Mouse (Mus musculus) embryo, embryonic 11.5 days (tissue): ENCODE data around the gene Pbld1.

Experiments
- DNase-seq: peaks from one replicate; pipeline ENCODE4 v3.0.0-alpha.2; 2012; ENCODE audit warnings: low read depth, low spot score

Pbld1 gene

DNA sequence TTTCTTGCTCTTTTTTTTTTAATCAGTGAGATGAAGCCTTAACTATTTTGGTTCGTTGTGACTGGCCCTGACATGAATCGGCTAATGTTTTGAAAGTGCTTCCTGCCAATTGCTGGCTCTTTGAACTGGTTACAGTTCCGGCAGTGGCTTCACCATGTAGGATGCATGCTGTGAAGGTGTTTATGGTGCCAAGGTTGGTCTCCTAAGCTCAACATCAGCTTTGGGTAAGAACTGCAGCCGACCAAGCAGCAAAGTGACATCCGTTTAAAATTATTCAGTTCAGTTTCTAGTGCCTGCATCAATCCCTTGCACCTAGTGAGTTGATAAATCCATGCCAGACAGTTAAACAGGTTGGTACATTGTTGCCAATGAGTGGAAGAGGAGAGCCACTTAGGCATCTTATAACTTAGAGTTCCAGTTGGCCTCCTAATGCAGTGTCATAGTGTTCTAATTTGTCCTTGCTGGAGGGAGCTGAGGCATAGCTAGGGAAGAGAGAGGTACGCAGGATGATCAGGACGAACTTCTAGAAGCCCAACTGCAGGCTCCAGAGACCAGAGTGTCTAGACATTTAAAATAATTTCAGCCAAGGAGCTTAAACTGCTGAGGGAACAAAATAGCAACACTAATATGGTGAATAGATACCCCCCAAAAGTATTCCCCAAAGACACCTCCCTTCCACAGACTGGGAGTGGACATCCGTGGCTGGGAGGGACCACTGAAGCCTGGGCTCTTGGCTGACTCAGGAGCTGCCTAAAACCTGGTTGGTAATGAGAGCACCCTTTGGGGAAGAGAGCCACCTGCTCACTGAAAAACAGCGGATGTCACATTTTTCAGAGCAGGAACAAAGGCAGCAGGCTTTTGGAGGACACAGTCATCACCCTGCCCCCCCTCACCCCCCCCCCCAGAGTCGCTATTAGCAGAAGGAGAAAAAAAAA lies 32.9 kb downstream of the Pbld1 start:
- DNase-seq, result no peak

DNA sequence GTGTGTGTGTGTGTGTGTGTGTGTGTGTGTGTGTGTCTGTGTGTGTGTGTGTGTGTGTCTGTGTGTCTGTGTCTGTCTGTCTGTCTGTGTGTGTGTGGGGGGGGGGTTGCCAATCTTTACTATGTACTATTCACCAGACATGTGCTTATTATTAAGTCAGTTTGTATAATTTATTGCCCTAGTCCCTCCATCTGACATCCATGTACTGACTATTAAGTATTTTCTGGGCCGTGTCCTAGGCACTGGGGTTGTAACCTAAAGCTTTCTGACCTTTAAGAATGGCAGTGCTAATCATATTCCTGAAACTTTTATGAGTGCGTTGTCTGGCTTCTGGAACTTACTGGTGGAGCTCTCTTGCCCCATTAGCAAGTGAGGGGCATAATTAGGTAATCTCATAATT lies 36.8 kb downstream of the Pbld1 start:
- DNase-seq, result no peak

DNA sequence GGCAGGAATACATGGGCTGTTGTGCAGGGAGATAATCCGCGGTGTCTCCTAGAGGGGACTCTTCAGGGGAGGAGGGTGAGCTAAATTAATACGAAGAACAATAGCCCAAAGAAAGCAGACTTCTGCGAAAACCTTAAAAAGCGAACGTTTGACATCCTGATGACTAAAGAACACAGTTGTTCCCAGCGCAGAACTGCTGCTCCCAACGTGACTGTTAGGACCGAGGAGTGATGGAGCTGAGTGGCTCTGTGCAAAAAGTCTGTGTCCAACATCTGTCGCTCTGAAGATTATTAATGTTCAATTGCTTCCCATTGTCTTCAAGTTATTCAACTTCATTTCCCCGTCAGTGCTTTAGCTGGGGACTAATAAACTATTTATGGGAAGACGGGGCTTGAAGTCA lies 38.2 kb downstream of the Pbld1 start:
- DNase-seq, result no peak

GRCm38 (mm10) chr10:63099521-63099920 lies 39.6 kb downstream of the Pbld1 start, which contains the start of gene Atoh7:
Atoh7 (plus strand) TSS chr10:63099651.
- no peak for DNase-seq

DNA sequence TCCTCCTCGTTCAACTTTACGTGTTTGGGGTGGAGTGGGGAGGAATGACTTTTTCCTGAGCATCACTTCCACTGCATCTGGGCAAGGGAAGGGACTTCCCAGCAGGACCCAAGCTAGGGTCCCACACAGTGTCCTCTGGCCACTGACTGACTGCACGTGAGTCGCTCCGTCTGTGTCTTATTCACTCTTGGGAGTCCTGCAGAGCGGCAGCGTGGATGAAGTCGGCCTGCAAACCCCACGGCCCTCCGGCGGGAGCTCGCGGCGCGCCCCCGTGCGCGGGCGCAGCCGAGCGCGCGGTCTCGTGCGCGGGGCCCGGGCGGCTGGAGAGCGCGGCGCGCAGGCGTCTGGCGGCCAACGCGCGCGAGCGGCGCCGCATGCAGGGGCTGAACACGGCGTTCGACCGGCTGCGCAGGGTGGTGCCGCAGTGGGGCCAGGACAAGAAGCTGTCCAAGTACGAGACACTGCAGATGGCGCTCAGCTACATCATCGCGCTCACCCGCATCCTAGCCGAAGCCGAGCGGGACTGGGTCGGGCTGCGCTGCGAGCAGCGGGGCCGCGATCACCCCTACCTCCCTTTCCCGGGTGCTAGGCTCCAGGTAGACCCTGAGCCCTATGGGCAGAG lies 40.1 kb downstream of the Pbld1 start:
- DNase-seq, result no peak

DNA sequence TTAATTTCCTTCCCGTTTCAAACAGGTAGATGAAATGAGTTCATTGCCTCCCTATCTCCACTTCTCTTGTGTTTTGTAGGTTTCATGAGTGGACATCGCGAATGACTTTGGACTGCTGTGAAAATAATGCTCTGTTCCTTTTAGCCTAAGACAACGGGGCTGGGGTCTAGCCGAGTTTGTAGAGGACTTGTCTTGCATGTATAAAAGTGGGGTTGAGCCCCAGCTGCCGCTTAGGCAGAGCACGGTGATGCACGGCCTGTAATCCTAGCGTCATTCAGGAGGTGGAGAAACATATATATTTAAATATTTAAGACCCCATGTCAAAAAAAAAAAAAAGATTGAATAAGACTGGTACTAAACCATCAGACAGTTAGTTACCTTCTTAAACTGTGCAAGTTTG lies 40.7 kb downstream of the Pbld1 start:
- DNase-seq, result no peak

DNA sequence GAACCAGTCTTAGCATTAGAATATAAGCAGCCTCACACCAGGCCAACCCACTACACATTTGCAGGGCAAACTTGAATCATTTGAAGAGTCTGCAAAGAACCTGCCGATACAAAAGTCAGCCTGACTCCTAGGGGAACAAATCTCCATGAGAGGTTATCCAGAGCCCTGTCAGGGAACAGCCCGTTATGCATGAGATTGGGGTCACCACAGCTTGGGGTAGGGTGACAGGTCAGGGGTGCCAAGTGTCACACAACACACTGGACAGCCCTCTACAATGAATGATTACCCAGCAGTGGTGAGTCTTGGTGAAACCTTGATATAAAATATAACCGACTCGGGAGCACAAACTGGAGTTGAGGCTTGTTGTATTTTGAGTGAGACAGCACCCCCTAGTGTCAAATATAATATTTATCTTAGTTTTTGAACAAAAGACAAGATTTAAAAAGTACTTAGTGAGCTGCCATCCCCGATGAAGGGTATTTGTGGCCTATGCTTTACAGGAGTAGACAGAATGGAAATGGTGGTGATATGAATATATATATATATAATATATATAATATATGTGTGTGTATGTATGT lies 53.2 kb downstream of the Pbld1 start:
- DNase-seq, result no peak

GRCm38 (mm10) chr10:63113716-63114360 lies 53.9 kb downstream of the Pbld1 start:
- no peak for DNase-seq

DNA sequence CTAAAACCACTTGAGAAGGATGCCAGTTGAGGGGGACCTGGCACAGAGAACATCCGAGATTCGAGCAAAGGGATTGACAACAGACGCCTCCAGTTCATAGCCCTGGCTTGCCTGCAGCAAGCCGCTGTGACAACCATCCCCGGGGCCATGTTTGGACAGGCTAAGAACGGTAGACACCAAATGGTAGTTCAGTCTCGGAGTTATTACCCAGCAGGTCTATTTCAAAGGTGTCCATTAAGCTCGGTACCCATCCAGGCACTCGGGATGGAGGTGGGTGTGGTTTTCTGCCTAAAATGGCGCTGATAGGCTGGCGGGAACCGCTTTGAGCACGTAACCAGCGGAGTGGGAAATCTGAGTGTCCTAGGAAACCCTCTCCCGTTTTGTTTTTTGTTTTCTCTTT lies 55.9 kb downstream of the Pbld1 start:
- DNase-seq, result no peak

GRCm38 (mm10) chr10:63116376-63116775 lies 56.4 kb downstream of the Pbld1 start:
- no peak for DNase-seq

- no peak for DNase-seq
Measured at GRCm38 (mm10) chr10:63117583-63117982, 57.6 kb downstream of the Pbld1 start.

DNA sequence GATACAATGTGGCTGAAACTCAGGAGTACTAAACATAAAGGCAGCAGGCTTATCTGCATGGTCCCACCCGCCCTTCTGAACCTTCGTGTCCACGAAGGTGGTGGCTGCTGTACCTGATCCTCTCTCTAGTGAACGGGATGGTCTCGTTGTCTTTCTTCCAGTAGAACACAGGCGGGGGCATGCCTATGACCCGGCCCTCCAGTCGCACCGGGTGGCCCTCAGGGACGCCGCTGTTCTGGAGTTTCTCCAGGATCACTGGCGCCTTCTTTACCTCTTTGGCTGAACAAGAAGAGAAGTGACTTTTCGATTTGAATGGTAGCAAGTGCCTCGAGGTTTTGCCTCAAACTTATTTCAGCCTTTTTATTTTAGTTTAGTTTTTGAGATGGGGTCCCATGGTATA lies 60.0 kb downstream of the Pbld1 start:
- DNase-seq, result no peak

DNA sequence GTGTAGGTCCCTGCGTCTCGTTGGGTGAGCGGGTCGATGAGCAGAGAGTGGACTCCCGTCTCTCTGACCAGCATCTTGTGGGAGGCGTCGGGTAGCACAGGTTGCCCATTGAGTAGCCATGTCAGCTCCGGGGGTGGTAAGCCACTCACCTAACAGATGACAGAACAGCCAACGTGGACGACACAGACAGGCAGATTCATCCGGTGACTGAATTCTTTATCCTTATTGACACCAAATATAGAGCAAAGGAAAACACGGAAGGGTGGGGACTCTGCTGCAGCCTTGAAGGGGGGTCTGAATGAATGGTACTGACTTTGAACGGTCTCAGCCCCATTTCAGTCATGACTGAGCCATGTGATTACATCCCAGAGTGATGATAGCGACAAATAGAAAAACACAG lies 62.0 kb downstream of the Pbld1 start:
- no peak for DNase-seq

DNA sequence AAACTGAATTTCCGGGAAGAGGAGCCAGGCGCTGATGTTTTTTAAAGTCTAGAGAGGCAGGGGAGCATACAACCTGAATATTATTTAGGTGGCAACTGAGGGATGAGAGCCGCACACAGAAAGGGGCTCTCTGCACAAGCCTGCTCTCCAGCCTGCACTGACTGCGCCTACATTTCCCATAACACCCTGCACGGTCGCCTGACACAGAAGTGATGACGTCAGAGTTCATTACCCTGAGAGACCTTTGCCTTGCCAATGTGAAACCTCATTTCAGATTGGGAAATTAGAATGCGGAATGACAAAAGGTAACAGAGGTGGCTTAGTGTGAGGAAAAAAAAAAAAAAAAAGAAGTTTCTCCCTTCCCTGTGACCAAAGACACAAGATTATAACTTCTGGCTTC lies 62.6 kb downstream of the Pbld1 start:
- no peak for DNase-seq

DNA sequence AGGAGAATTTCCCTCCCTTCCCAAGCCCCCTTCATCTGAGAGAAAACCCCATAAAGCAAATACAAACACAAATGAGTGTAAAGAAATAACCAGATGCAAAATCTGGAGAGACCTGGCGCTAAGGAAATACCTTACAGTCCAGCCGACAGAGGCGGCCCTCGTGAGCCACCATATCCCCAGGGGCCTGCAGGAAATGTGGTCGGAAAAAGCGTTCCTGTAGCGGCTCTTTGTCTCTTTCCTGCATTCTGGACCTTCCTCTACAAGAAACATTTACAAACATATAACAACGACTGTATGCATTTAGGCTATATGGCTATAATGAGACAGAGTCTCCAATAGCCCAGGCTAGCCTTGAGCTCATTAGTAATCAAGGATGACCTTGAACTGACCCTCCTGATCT lies 63.2 kb downstream of the Pbld1 start:
- no peak for DNase-seq

GRCm38 (mm10) chr10:63124016-63124415 lies 64.1 kb downstream of the Pbld1 start:
- no peak for DNase-seq

DNA sequence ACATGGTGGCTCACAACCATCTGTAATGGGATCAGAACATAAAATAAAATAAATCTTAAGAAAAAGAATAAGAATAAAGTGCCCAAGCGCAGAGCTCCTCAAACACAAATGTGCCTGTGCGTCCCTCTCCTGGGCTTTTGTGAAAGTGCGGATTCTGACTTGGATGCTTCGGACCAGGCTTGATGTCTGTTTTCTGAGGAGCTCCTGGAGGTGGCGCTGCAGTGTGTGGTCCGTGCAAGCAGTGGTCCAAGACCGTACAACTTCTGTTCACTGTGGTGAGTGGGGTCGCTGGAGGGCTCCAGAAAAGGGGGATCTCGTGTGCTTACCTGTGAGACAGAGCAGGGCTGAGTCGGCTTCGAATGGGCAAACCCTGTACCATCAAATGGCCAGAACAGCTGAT lies 65.4 kb downstream of the Pbld1 start:
- DNase-seq, result no peak

- DNase-seq, result no peak
Measured at GRCm38 (mm10) chr10:63126116-63126515, 66.2 kb downstream of the Pbld1 start.

DNA sequence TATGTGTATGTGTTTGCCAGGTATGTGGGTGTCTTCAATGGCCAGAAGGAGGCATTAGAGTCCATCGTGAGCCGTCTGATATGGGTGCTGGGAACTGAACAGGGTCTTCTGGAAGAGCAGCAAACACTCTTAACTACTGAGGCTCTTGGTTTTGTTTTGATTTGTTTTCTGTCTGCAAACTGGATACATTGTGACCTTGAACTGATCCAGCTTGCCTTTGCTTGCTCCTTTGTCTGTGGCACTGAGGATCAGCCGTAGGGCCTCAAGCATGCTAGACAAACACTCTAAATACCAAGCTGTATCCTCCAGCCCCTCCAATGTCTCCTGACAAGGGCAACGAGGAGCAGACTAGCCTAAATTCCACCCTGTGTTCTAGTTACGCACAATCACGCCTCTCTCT lies 67.2 kb downstream of the Pbld1 start:
- no peak for DNase-seq
